Mouse (Mus musculus) limb, embryonic 13.5 days (tissue): ENCODE data around the gene Cox6a1. TPM values are rescaled to one million over a fixed set of nuclear protein-coding genes. Genes with fewer than 3 reads are reported as not detected.
"Not testable (repeated sequence)": the region's sequence is repeated elsewhere in the genome, so short reads cannot be mapped to it uniquely, and the experiment has no call there.

Experiments
- ATAC-seq: fragments of 200-750 bp; cut with Nextera tagmentation; 2 replicates; pipeline ENCODE4 v1.8.0; 2017; ENCODE audit warnings: low read depth, moderate number of reproducible peaks, moderate TSS enrichment; ENCODE audit not compliant: low FRiP score
- H3K27ac ChIP-seq: fragments of 300-500 bp; sonication (generic); 2 replicates; pipeline ENCODE4 v1.5.1; 2015; ENCODE audit warnings: inconsistent platforms, mild to moderate bottlenecking, moderate library complexity
- H3K27me3 ChIP-seq: fragments of 300-500 bp; sonication (generic); 2 replicates; pipeline ENCODE4 v1.6.1; 2015; ENCODE audit warnings: mild to moderate bottlenecking, inconsistent platforms
- H3K36me3 ChIP-seq: fragments of 300-500 bp; sonication (generic); 2 replicates; pipeline ENCODE4 v1.6.1; 2015; ENCODE audit warnings: inconsistent platforms, mild to moderate bottlenecking, moderate library complexity
- H3K4me1 ChIP-seq: fragments of 300-500 bp; sonication (generic); 2 replicates; pipeline ENCODE4 v1.6.1; 2015; ENCODE audit warnings: inconsistent platforms
- H3K4me2 ChIP-seq: fragments of 300-500 bp; sonication (generic); replicated peaks from 2 replicates; pipeline ENCODE4 v1.6.1; 2015; ENCODE audit warnings: inconsistent platforms, mild to moderate bottlenecking, moderate library complexity
- H3K4me3 ChIP-seq: fragments of 300-500 bp; sonication (generic); 2 replicates; pipeline ENCODE4 v1.5.1; 2015; ENCODE audit warnings: moderate library complexity, mild to moderate bottlenecking, inconsistent platforms
- H3K9ac ChIP-seq: fragments of 300-500 bp; sonication (generic); 2 replicates; pipeline ENCODE4 v1.6.1; 2015; ENCODE audit warnings: mild to moderate bottlenecking, inconsistent platforms
- H3K9me3 ChIP-seq: fragments of 300-500 bp; sonication (generic); 2 replicates; pipeline ENCODE4 v1.6.1; 2016; ENCODE audit warnings: inconsistent platforms
- WGBS: fragments of 180-500 bp; shearing (Covaris S2); methylation state at CpG from one replicate; pipeline ENCODE4 v1.1.7; 2015; 5-methylcytosine and 5-hydroxymethylcytosine counted together
- polyA plus RNA-seq: library from polyadenylated mRNA; unstranded; fragments of >200 nt; fragmentation: Nextera tagmentation; extraction: Ambion mirVana; gene quantifications from 2 replicates; pipeline ENCODE4 v1.2.1, GENCODE M21; 2015

Cox6a1 gene
- 677 and 710 TPM in 2 replicates for polyA plus RNA-seq

- Histone ChIP-seq H3K4me3 (peak within 1 kb of the TSS; percentile 89), H3K27me3 (no peaks in the 10 kb centered on the region), H3K27ac (peak within 1 kb of the TSS; percentile 68; the same call in 1 of the 2 replicates), H3K4me1 (peaks cover 13% of the 10 kb centered on the region), H3K9ac (peak within 1 kb of the TSS; percentile 90), H3K36me3 (peaks cover 27% of the 10 kb centered on the region), H3K4me2 (peak within 1 kb of the TSS; percentile 94), H3K9me3 (no peaks in the 10 kb centered on the region)
- peak; percentile 93 for ATAC-seq
- WGBS = 1% methylated on average over 70 of the region's 74 CpGs
Measured at GRCm38 (mm10) chr5:115348546-115349224, at the start of gene Cox6a1. TSS of gene Cox6a1 (minus strand) at chr5:115348981.

GRCm38 (mm10) chr5:115397839-115398780 is 49.3 kb upstream of the Cox6a1 start:
- peak; percentile 39; the same call in 1 of the 2 replicates for ATAC-seq
- Histone ChIP-seq H3K9me3 (no peaks in the 10 kb centered on the region), H3K4me2 (peak overlapping the region; percentile 83), H3K27ac (no peak overlapping the region), H3K27me3 (peaks cover 6% of the 10 kb centered on the region), H3K36me3 (no peaks in the 10 kb centered on the region), H3K9ac (peak overlapping the region; percentile 75), H3K4me1 (peaks cover 15% of the 10 kb centered on the region), H3K4me3 (peak overlapping the region; percentile 46)
- 3% methylated on average over 48 of the region's 48 CpGs for WGBS

GRCm38 (mm10) chr5:115396654-115397053 is 47.9 kb upstream of the Cox6a1 start:
- no peaks in the 10 kb centered on the region for H3K36me3 ChIP-seq
- no peaks in the 10 kb centered on the region for H3K9me3 ChIP-seq
- WGBS = 70% methylated on average over 11 of the region's 11 CpGs
- peaks cover 15% of the 10 kb centered on the region for H3K4me1 ChIP-seq
- no peak overlapping the region for H3K4me3 ChIP-seq
- no peak overlapping the region for H3K4me2 ChIP-seq
- no peak overlapping the region for H3K27ac ChIP-seq
- no peak for ATAC-seq
- peaks cover 6% of the 10 kb centered on the region for H3K27me3 ChIP-seq
- no peak overlapping the region for H3K9ac ChIP-seq

DNA sequence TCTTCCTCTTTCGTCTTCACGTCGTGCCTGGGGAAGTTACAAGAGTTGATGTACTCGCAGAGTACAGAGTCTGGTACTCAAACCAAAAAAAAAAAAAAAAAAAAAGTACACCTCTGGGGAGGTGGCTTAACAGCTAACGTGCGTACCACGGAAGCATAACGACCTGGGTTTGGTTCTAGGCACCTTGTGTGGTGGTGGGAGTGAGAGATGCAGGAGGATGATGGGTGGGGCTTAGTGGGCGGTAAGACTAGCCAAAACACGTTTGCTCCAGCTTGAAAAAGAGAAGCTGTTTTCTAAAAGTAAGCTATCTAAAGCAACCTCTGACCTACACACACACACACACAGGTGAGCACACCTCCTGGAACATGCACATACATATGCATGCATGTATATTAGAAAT is 46.1 kb upstream of the Cox6a1 start:
- ATAC-seq = no peak
- Histone ChIP-seq H3K9ac (no peak overlapping the region), H3K4me2 (no peak overlapping the region), H3K4me3 (no peak overlapping the region), H3K4me1 (peaks cover 15% of the 10 kb centered on the region), H3K9me3 (no peaks in the 10 kb centered on the region), H3K27ac (no peak overlapping the region), H3K27me3 (peaks cover 6% of the 10 kb centered on the region), H3K36me3 (no peaks in the 10 kb centered on the region)
- WGBS = 21% methylated on average over 10 of the region's 10 CpGs

- Histone ChIP-seq H3K4me3 (no peak overlapping the region), H3K27ac (no peak overlapping the region), H3K4me2 (0 out of 2 replicates have a peak overlapping the region, but pooled peaks have one; percentile 12), H3K27me3 (peaks cover 6% of the 10 kb centered on the region), H3K9ac (no peak overlapping the region), H3K9me3 (no peaks in the 10 kb centered on the region), H3K4me1 (peaks cover 15% of the 10 kb centered on the region), H3K36me3 (no peaks in the 10 kb centered on the region)
- 0 out of 2 replicates have a peak, but pooled peaks have one; percentile 13 for ATAC-seq
- 5% methylated on average over 8 of the region's 8 CpGs for WGBS
Measured at GRCm38 (mm10) chr5:115394223-115394622, 45.4 kb upstream of the Cox6a1 start.

DNA sequence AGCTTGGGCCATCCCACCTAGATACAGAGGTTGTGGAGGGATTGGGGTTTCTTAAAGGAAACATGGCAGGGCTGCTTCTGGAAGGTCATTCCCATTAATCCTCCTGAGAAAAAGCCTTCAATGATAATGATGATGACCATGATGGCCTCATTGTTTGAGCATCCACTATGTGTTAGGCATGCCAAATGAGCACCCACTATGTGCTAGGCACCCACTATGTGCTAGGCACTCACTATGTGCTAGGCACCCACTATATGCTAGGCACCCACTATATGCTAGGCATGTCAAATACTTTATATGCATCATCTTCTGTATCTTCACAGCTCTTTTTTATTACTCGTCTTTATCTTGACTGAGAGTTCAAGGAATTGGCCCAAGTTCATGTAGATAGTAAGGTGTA is 44.2 kb upstream of the Cox6a1 start:
- peaks cover 6% of the 10 kb centered on the region for H3K27me3 ChIP-seq
- 93% methylated on average over 1 of the region's 1 CpGs for WGBS
- H3K4me1 ChIP-seq = peaks cover 7% of the 10 kb centered on the region
- no peak overlapping the region for H3K4me3 ChIP-seq
- H3K9ac ChIP-seq = no peak overlapping the region
- no peak overlapping the region for H3K27ac ChIP-seq
- no peaks in the 10 kb centered on the region for H3K9me3 ChIP-seq
- no peak for ATAC-seq
- no peaks in the 10 kb centered on the region for H3K36me3 ChIP-seq
- no peak overlapping the region for H3K4me2 ChIP-seq

DNA sequence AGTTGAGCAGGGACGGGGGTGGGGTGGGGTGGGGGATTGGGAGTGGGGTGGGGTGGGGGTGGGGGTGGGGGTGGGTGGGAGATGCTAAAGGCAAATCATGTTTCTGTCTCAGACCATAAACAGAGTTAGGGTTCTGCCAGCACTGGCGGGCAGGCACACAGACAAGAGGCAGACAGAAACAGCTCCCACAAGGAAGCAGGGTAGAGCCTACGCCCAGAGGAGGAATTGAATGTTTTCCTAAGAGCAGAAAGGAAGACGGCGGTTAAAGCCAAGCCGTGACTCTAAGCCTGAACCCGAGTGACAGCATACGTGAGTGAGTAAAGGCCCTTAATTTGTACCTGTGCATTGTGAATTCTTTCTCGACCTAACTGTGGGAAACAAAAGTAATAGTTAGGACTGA is 43.2 kb upstream of the Cox6a1 start:
- no peak overlapping the region for H3K27ac ChIP-seq
- H3K27me3 ChIP-seq = peaks cover 6% of the 10 kb centered on the region
- peaks cover 7% of the 10 kb centered on the region for H3K4me1 ChIP-seq
- no peak for ATAC-seq
- 37% methylated on average over 9 of the region's 9 CpGs for WGBS
- H3K4me2 ChIP-seq = no peak overlapping the region
- H3K4me3 ChIP-seq = no peak overlapping the region
- no peaks in the 10 kb centered on the region for H3K9me3 ChIP-seq
- H3K36me3 ChIP-seq = no peaks in the 10 kb centered on the region
- H3K9ac ChIP-seq = no peak overlapping the region

GRCm38 (mm10) chr5:115378882-115379281 is 30.1 kb upstream of the Cox6a1 start:
- H3K9ac ChIP-seq, H3K36me3 ChIP-seq, H3K27me3 ChIP-seq, H3K4me1 ChIP-seq, H3K9me3 ChIP-seq, H3K4me2 ChIP-seq, ATAC-seq, H3K4me3 ChIP-seq, H3K27ac ChIP-seq: not testable (repeated sequence)
- WGBS = 79% methylated on average over 2 of the region's 2 CpGs

GRCm38 (mm10) chr5:115375436-115375835 is 26.7 kb upstream of the Cox6a1 start:
- 91% methylated on average over 2 of the region's 2 CpGs for whole genome bisulfite sequencing
- Histone ChIP-seq H3K4me1 (peaks cover 9% of the 10 kb centered on the region), H3K36me3 (no peaks in the 10 kb centered on the region), H3K4me2 (no peak overlapping the region), H3K27me3 (no peaks in the 10 kb centered on the region), H3K27ac (no peak overlapping the region), H3K9me3 (no peaks in the 10 kb centered on the region), H3K4me3 (no peak overlapping the region), H3K9ac (no peak overlapping the region)
- no peak for ATAC-seq

- WGBS = 23% methylated on average over 11 of the region's 11 CpGs
- H3K4me1 ChIP-seq = peaks cover 9% of the 10 kb centered on the region
- no peaks in the 10 kb centered on the region for H3K36me3 ChIP-seq
- no peaks in the 10 kb centered on the region for H3K9me3 ChIP-seq
- ATAC-seq = no peak
- peak overlapping the region; percentile 68 for H3K4me2 ChIP-seq
- peak overlapping the region; percentile 67 for H3K9ac ChIP-seq
- no peaks in the 10 kb centered on the region for H3K27me3 ChIP-seq
- peak overlapping the region; percentile 35 for H3K4me3 ChIP-seq
- H3K27ac ChIP-seq = no peak overlapping the region
Measured at GRCm38 (mm10) chr5:115374204-115374820, 25.5 kb upstream of the Cox6a1 start.

- Histone ChIP-seq H3K9ac (peak overlapping the region; percentile 67), H3K4me2 (peak overlapping the region; percentile 68), H3K9me3 (no peaks in the 10 kb centered on the region), H3K4me1 (peaks cover 9% of the 10 kb centered on the region), H3K27me3 (no peaks in the 10 kb centered on the region), H3K36me3 (no peaks in the 10 kb centered on the region), H3K4me3 (peak overlapping the region; percentile 35), H3K27ac (no peak overlapping the region)
- 25% methylated on average over 26 of the region's 26 CpGs for WGBS
- ATAC-seq = no peak
Measured at GRCm38 (mm10) chr5:115373441-115374203, 24.8 kb upstream of the Cox6a1 start.
